Mouse (Mus musculus) embryo, embryonic 9.5 days (tissue): ENCODE results near the gene Tex2.
"Not testable (repeated sequence)": the region's sequence is repeated elsewhere in the genome, so short reads cannot be mapped to it uniquely, and the experiment has no call there.

Experiments used
- DNase-seq: peaks from one replicate; pipeline ENCODE4 v3.0.0-alpha.2; 2017; ENCODE audit errors: extremely low spot score

Gene Tex2

GRCm38 (mm10) chr11:106579957-106580356 lies 33.3 kb downstream of the Tex2 start:
- no peak for DNase-seq

GRCm38 (mm10) chr11:106579146-106579545 lies 34.1 kb downstream of the Tex2 start:
- no peak for DNase-seq

- not testable (repeated sequence) for DNase-seq
These were observed 35.4 kb downstream of the Tex2 start for GRCm38 (mm10) chr11:106577624-106578355.

GRCm38 (mm10) chr11:106574456-106574855 lies 38.8 kb downstream of the Tex2 start:
- DNase-seq: no peak

- DNase-seq: no peak
These were observed 39.6 kb downstream of the Tex2 start for GRCm38 (mm10) chr11:106573476-106574240.

- DNase-seq: no peak
These were observed 40.3 kb downstream of the Tex2 start for GRCm38 (mm10) chr11:106572958-106573357.

GRCm38 (mm10) chr11:106572020-106572782 lies 41.0 kb downstream of the Tex2 start:
- no peak for DNase-seq

- no peak for DNase-seq
These were observed 41.9 kb downstream of the Tex2 start for GRCm38 (mm10) chr11:106571026-106571983.

GRCm38 (mm10) chr11:106568329-106568960 lies 44.8 kb downstream of the Tex2 start:
- no peak for DNase-seq

GRCm38 (mm10) chr11:106566040-106566785 lies 47.0 kb downstream of the Tex2 start:
- DNase-seq: no peak

GRCm38 (mm10) chr11:106564261-106564660 lies 49.0 kb downstream of the Tex2 start:
- no peak for DNase-seq

GRCm38 (mm10) chr11:106562707-106563106 lies 50.5 kb downstream of the Tex2 start:
- no peak for DNase-seq

GRCm38 (mm10) chr11:106559773-106560172 lies 53.5 kb downstream of the Tex2 start:
- DNase-seq: no peak

GRCm38 (mm10) chr11:106558008-106558407 lies 55.2 kb downstream of the Tex2 start:
- DNase-seq: no peak

GRCm38 (mm10) chr11:106557398-106557797 lies 55.8 kb downstream of the Tex2 start:
- DNase-seq: no peak

GRCm38 (mm10) chr11:106556689-106557088 lies 56.5 kb downstream of the Tex2 start:
- no peak for DNase-seq

- peak; percentile 21 for DNase-seq
These were observed 57.2 kb downstream of the Tex2 start for GRCm38 (mm10) chr11:106555805-106556615.

- no peak for DNase-seq
These were observed 62.8 kb downstream of the Tex2 start for GRCm38 (mm10) chr11:106550398-106550797.

GRCm38 (mm10) chr11:106546081-106546480 lies 67.1 kb downstream of the Tex2 start:
- DNase-seq: no peak
